Mouse (Mus musculus) left cerebral cortex, adult 2 months (tissue): ENCODE data around the gene Rpl23a. TPM values are rescaled to one million over a fixed set of nuclear protein-coding genes. Genes with fewer than 3 reads are reported as not detected.
A peak's percentile ranks its signal among the peaks of the same experiment; 100 is the strongest.

Experiments
- DNase-seq, 2 experiments: peaks; one replicate each; pipeline ENCODE4 v3.0.0; 2021 to 2022; ENCODE audit warnings: low spot score in 2 of 2, mixed read lengths in 1 of 2; ENCODE audit errors: extremely low spot score in 1 of 2
- H3K27ac ChIP-seq: fragments of 200-600 bp; 2 replicates; pipeline ENCODE4 v1.8.1; 2022
- H3K4me3 ChIP-seq: fragments of 200-600 bp; 2 replicates; pipeline ENCODE4 v1.8.1; 2022
- CTCF ChIP-seq: fragments of 200-600 bp; IDR thresholded peaks from 2 replicates; pipeline ENCODE4 v1.8.1; 2022; ENCODE audit warnings: antibody characterized with exemption, mild to moderate bottlenecking, moderate library complexity
- intact Hi-C: fragments of 180-260 bp; cut with DNase I; formaldehyde crosslinking; loops from one replicate; pipeline ENCODE4 v1.15.1; 2025
- long read RNA-seq, 2 experiments: library from polyadenylated mRNA; stranded (forward); transcript quantifications; one replicate each; pipeline ENCODE4 v2.0.0; 2021; ENCODE audit warnings: borderline mapping rate in 2 of 2
- total RNA-seq, 2 experiments: library from RNA; stranded (reverse); gene quantifications; 2 replicates each; pipeline ENCODE4 v1.2.3; 2021

The Rpl23a gene
- 100 to 1,000 TPM; 647 to 724 TPM for total RNA-seq
- long read RNA-seq, experiment 1, transcript Rpl23a-201 (5 exons, 560 nt): major isoform, 42 of 45 reads
- long read RNA-seq, experiment 1, partial matches to known transcripts: 1 of 45 reads
- long read RNA-seq, experiment 1, other reads (novel, unspliced or antisense): 1 of 45 reads
- long read RNA-seq, experiment 2, transcript Rpl23a-201 (5 exons, 560 nt): major isoform, 48 of 52 reads
- long read RNA-seq, experiment 2, partial matches to known transcripts: 1 of 52 reads
- long read RNA-seq, experiment 2, other reads (novel, unspliced or antisense): 0 of 52 reads

- Histone ChIP-seq H3K4me3 (peak within 1 kb of the TSS; percentile 60), H3K27ac (peak within 1 kb of the TSS; percentile 97)
- intact Hi-C loops: loop anchor here (1.0 kb wide), 1 partner anchor 201 kb away; the partner anchor contains the start of gene Phf12
- peak; percentile 42 for TF ChIP-seq CTCF
- DNase-seq: peak; percentile 82
Measured at GRCm38 (mm10) chr11:78182961-78183844, at the start of gene Rpl23a. TSS of gene Rpl23a (minus strand) at chr11:78183584.

GRCm38 (mm10) chr11:78231518-78231917 is 48.1 kb upstream of the Rpl23a start:
- intact Hi-C loops: no loop called here
- TF ChIP-seq CTCF: no peak
- Histone ChIP-seq H3K4me3 (no peak overlapping the region), H3K27ac (no peak overlapping the region)
- DNase-seq: no peak

GRCm38 (mm10) chr11:78223586-78223985 is 40.2 kb upstream of the Rpl23a start:
- intact Hi-C loops: no loop called here

GRCm38 (mm10) chr11:78215709-78216317 is 32.4 kb upstream of the Rpl23a start:
- intact Hi-C loops: no loop called here
- Histone ChIP-seq H3K4me3 (no peak overlapping the region), H3K27ac (peak overlapping the region; percentile 47)
- DNase-seq: no peak
- no peak for TF ChIP-seq CTCF

More at GRCm38 (mm10) chr11:78223586-78223985, 40.2 kb upstream of the Rpl23a start:
- H3K4me3 ChIP-seq: no peak overlapping the region
- no peak for DNase-seq
- no peak for TF ChIP-seq CTCF
- no peak overlapping the region for H3K27ac ChIP-seq

- no peak for TF ChIP-seq CTCF
- Histone ChIP-seq H3K27ac (no peak overlapping the region), H3K4me3 (no peak overlapping the region)
- no peak for DNase-seq
- intact Hi-C loops: no loop called here
Measured at GRCm38 (mm10) chr11:78213086-78213817, 29.9 kb upstream of the Rpl23a start.

GRCm38 (mm10) chr11:78211513-78211912 is 28.1 kb upstream of the Rpl23a start:
- H3K4me3 ChIP-seq: no peak overlapping the region
- intact Hi-C loops: no loop called here
- TF ChIP-seq CTCF: no peak

GRCm38 (mm10) chr11:78210615-78211014 is 27.2 kb upstream of the Rpl23a start:
- intact Hi-C loops: no loop called here
- H3K4me3 ChIP-seq: no peak overlapping the region
- no peak for DNase-seq
- H3K27ac ChIP-seq: no peak overlapping the region
- TF ChIP-seq CTCF: no peak

More at GRCm38 (mm10) chr11:78211513-78211912, 28.1 kb upstream of the Rpl23a start:
- no peak overlapping the region for H3K27ac ChIP-seq
- DNase-seq: no peak

GRCm38 (mm10) chr11:78209886-78210285 is 26.5 kb upstream of the Rpl23a start:
- Histone ChIP-seq H3K4me3 (no peak overlapping the region), H3K27ac (no peak overlapping the region)
- DNase-seq: no peak
- no peak for TF ChIP-seq CTCF
- intact Hi-C loops: no loop called here

GRCm38 (mm10) chr11:78207190-78207589 is 23.8 kb upstream of the Rpl23a start:
- TF ChIP-seq CTCF: no peak
- Histone ChIP-seq H3K27ac (no peak overlapping the region), H3K4me3 (no peak overlapping the region)
- intact Hi-C loops: no loop called here
- DNase-seq: no peak

GRCm38 (mm10) chr11:78205361-78206206 is 22.2 kb upstream of the Rpl23a start:
- Histone ChIP-seq H3K27ac (peak overlapping the region; percentile 44), H3K4me3 (no peak overlapping the region)
- no peak for DNase-seq
- TF ChIP-seq CTCF: no peak
- intact Hi-C loops: no loop called here
